Mouse (Mus musculus): ENCODE data around the gene Ppp5c. TPM values are rescaled to one million over a fixed set of nuclear protein-coding genes. Genes with fewer than 3 reads are reported as not detected.
A peak's percentile ranks its signal among the peaks of the same experiment; 100 is the strongest.

Ppp5c gene
- polyA plus RNA-seq, 1 experiment, result 72.7 TPM

GRCm38 (mm10) chr7:16988405-16988804 is 39.3 kb downstream of the Ppp5c start:
- TF ChIP-seq POLR2A (IDR thresholded peaks at IDR 0.05; ENCODE audit: low read depth, low read length), result no peak
- TF ChIP-seq CTCF (IDR thresholded peaks at IDR 0.05; ENCODE audit: borderline replicate concordance, insufficient read depth, low read length), result no peak
- no peak overlapping the region for H3K27ac ChIP-seq (ENCODE audit: insufficient read depth, low read length)
- no peaks in the 10 kb centered on the region for H3K4me1 ChIP-seq (ENCODE audit: control insufficient read depth, insufficient read depth, low read length)
- H3K4me3 ChIP-seq (ENCODE audit: insufficient read depth, low read length), result no peak overlapping the region

GRCm38 (mm10) chr7:16987541-16988149 is 40.1 kb downstream of the Ppp5c start:
- TF ChIP-seq CTCF (IDR thresholded peaks at IDR 0.05; ENCODE audit: borderline replicate concordance, insufficient read depth, low read length) (no peak), POLR2A (IDR thresholded peaks at IDR 0.05; ENCODE audit: low read depth, low read length) (no peak)
- Histone ChIP-seq H3K4me1 (ENCODE audit: control insufficient read depth, insufficient read depth, low read length) (no peaks in the 10 kb centered on the region), H3K27ac (ENCODE audit: insufficient read depth, low read length) (no peak overlapping the region), H3K4me3 (ENCODE audit: insufficient read depth, low read length) (no peak overlapping the region)

GRCm38 (mm10) chr7:16982859-16983568 is 44.7 kb downstream of the Ppp5c start, which contains the start of gene Gm42372:
Gm42372 (plus strand) TSS chr7:16983086.
- Histone ChIP-seq H3K4me1 (ENCODE audit: control insufficient read depth, insufficient read depth, low read length) (no peaks in the 10 kb centered on the region; the same call in 1 of the 2 replicates), H3K4me3 (ENCODE audit: insufficient read depth, low read length) (no peak within 1 kb of the TSS), H3K27ac (ENCODE audit: insufficient read depth, low read length) (no peak within 1 kb of the TSS)
- no peak for TF ChIP-seq POLR2A (IDR thresholded peaks at IDR 0.05; ENCODE audit: low read depth, low read length)
- TF ChIP-seq CTCF (IDR thresholded peaks at IDR 0.05; ENCODE audit: borderline replicate concordance, insufficient read depth, low read length), result no peak

GRCm38 (mm10) chr7:16980348-16980747 is 47.4 kb downstream of the Ppp5c start:
- H3K27ac ChIP-seq (ENCODE audit: insufficient read depth, low read length), result peak overlapping the region; percentile 23
- peak; percentile 51 for TF ChIP-seq POLR2A (IDR thresholded peaks at IDR 0.05; ENCODE audit: low read depth, low read length)
- no peak for TF ChIP-seq CTCF (IDR thresholded peaks at IDR 0.05; ENCODE audit: borderline replicate concordance, insufficient read depth, low read length)

GRCm38 (mm10) chr7:16978593-16978992 is 49.1 kb downstream of the Ppp5c start:
- TF ChIP-seq POLR2A (IDR thresholded peaks at IDR 0.05; ENCODE audit: low read depth, low read length), result no peak
- TF ChIP-seq CTCF (IDR thresholded peaks at IDR 0.05; ENCODE audit: borderline replicate concordance, insufficient read depth, low read length), result no peak
- no peak overlapping the region for H3K4me3 ChIP-seq (ENCODE audit: insufficient read depth, low read length)
- no peaks in the 10 kb centered on the region; the same call in 1 of the 2 replicates for H3K4me1 ChIP-seq (ENCODE audit: control insufficient read depth, insufficient read depth, low read length)
- no peak overlapping the region for H3K27ac ChIP-seq (ENCODE audit: insufficient read depth, low read length)

More at GRCm38 (mm10) chr7:16980348-16980747, 47.4 kb downstream of the Ppp5c start:
- Histone ChIP-seq H3K4me3 (ENCODE audit: insufficient read depth, low read length) (no peak overlapping the region), H3K4me1 (ENCODE audit: control insufficient read depth, insufficient read depth, low read length) (no peaks in the 10 kb centered on the region; the same call in 1 of the 2 replicates)

GRCm38 (mm10) chr7:16978173-16978572 is 49.6 kb downstream of the Ppp5c start:
- Histone ChIP-seq H3K4me1 (ENCODE audit: control insufficient read depth, insufficient read depth, low read length) (no peaks in the 10 kb centered on the region; the same call in 1 of the 2 replicates), H3K4me3 (ENCODE audit: insufficient read depth, low read length) (no peak overlapping the region), H3K27ac (ENCODE audit: insufficient read depth, low read length) (no peak overlapping the region)
- TF ChIP-seq CTCF (IDR thresholded peaks at IDR 0.05; ENCODE audit: borderline replicate concordance, insufficient read depth, low read length) (no peak), POLR2A (IDR thresholded peaks at IDR 0.05; ENCODE audit: low read depth, low read length) (no peak)

GRCm38 (mm10) chr7:16976298-16976697 is 51.4 kb downstream of the Ppp5c start:
- TF ChIP-seq POLR2A (IDR thresholded peaks at IDR 0.05; ENCODE audit: low read depth, low read length) (no peak), CTCF (IDR thresholded peaks at IDR 0.05; ENCODE audit: borderline replicate concordance, insufficient read depth, low read length) (no peak)
- Histone ChIP-seq H3K4me1 (ENCODE audit: control insufficient read depth, insufficient read depth, low read length) (no peaks in the 10 kb centered on the region; the same call in 1 of the 2 replicates), H3K4me3 (ENCODE audit: insufficient read depth, low read length) (no peak overlapping the region), H3K27ac (ENCODE audit: insufficient read depth, low read length) (no peak overlapping the region)

- H3K27ac ChIP-seq (ENCODE audit: insufficient read depth, low read length), result no peak overlapping the region
- H3K4me3 ChIP-seq (ENCODE audit: insufficient read depth, low read length), result no peak overlapping the region
- no peak for TF ChIP-seq CTCF (IDR thresholded peaks at IDR 0.05; ENCODE audit: borderline replicate concordance, insufficient read depth, low read length)
- no peaks in the 10 kb centered on the region for H3K4me1 ChIP-seq (ENCODE audit: control insufficient read depth, insufficient read depth, low read length)
These were observed 53.7 kb downstream of the Ppp5c start for GRCm38 (mm10) chr7:16974018-16974417.

- no peak overlapping the region for H3K27ac ChIP-seq (ENCODE audit: insufficient read depth, low read length)
- no peaks in the 10 kb centered on the region for H3K4me1 ChIP-seq (ENCODE audit: control insufficient read depth, insufficient read depth, low read length)
- TF ChIP-seq CTCF (IDR thresholded peaks at IDR 0.05; ENCODE audit: borderline replicate concordance, insufficient read depth, low read length), result no peak
- no peak for TF ChIP-seq POLR2A (IDR thresholded peaks at IDR 0.05; ENCODE audit: low read depth, low read length)
- H3K4me3 ChIP-seq (ENCODE audit: insufficient read depth, low read length), result no peak overlapping the region
These were observed 56.6 kb downstream of the Ppp5c start for GRCm38 (mm10) chr7:16971160-16971559.

GRCm38 (mm10) chr7:16968414-16968813 is 59.3 kb downstream of the Ppp5c start:
- no peaks in the 10 kb centered on the region for H3K4me1 ChIP-seq (ENCODE audit: control insufficient read depth, insufficient read depth, low read length)
- no peak overlapping the region for H3K27ac ChIP-seq (ENCODE audit: insufficient read depth, low read length)

More at GRCm38 (mm10) chr7:16968414-16968813, 59.3 kb downstream of the Ppp5c start:
- TF ChIP-seq CTCF (IDR thresholded peaks at IDR 0.05; ENCODE audit: borderline replicate concordance, insufficient read depth, low read length) (no peak), POLR2A (IDR thresholded peaks at IDR 0.05; ENCODE audit: low read depth, low read length) (no peak)
- H3K4me3 ChIP-seq (ENCODE audit: insufficient read depth, low read length), result no peak overlapping the region
